Mouse (Mus musculus): ENCODE measurements at regions not wholly inside any gene's neighbourhood (a gene's known extent, or its start where the extent isn't known, plus 50 kb on each side); places are given as distances from the start of the nearest gene placed in this dataset.

DNA sequence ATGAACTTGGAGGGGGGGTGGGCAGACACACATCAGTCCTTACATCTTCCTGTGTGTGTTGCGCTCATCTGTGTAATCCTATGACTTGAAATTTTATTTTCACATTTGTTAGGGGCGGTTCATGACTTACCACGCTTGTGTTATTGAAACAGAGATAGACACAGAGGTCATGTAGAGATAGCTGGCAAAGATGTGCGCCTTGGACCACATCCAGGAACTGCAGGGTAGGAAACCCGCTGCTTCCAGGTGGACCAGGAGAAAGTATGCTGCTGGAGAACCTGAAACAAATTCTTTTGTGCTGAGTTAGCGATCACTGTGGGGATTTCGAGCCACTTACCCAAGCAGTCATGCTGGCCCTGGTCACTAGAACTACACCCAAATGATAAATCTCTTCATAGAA lies 89.1 kb downstream of the Kcnj2 start:
- intact Hi-C loops (cut with DNase I) = no loop called here

DNA sequence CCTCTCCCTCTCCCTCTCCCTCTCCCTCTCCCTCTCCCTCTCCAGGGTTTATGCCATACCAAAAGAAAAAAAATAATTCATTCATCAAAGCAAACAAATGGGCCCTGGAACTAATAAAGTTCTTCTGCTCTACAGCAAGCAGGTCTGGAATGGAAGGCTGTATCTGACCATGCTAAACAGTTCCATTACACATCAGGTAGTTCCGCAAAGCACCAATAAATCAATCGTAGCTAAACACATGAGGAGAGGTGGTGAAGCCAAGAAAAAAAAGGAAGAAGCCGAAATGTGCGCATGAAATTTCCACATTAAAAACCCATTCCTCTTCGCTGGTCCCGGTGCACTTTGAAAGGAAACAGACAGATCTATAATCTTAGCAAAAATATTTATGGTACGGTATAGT lies 89.8 kb downstream of the Kcnj2 start:
- intact Hi-C loops (cut with DNase I) = no loop called here

DNA sequence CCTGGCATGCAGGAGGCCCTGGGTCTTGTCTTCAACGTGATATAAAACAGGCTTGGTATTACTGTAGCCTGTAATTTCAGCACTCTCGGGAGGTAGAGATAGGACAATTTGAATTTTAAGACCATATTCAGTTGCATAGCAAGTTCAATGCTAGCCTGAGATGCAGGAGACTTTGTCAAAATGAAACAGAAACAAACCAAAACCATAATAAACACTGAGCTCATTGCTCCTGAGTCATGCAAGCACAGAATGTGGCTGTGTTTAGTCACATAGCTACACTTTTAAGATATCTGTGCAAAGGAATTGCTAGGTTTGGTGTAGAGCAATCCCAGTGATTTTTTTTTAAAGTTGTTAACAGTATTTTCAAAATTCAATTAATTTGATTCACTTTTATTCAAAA lies 93.3 kb downstream of the Kcnj2 start:
- intact Hi-C loops (cut with DNase I) = no loop called here

DNA sequence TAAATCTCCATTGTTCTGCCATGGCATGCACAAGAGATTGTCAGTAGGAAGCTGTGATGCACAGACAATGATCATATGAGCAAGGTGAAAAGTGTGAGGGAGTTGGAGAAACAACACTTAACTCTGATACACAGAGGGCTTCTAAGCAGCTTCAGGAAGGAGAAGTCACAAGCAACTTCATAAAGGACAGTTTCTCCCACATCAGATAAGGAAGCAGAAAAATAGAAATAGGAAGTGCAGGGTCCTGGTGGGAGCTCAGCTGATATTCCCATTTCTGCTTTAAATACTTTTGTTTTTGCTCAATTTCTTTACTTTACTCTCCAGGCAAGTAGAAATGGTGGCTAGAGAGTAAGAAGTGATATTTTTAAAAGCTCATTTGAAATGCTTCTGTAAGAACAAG lies 98.9 kb downstream of the Kcnj2 start:
- intact Hi-C loops (cut with DNase I) = no loop called here

DNA sequence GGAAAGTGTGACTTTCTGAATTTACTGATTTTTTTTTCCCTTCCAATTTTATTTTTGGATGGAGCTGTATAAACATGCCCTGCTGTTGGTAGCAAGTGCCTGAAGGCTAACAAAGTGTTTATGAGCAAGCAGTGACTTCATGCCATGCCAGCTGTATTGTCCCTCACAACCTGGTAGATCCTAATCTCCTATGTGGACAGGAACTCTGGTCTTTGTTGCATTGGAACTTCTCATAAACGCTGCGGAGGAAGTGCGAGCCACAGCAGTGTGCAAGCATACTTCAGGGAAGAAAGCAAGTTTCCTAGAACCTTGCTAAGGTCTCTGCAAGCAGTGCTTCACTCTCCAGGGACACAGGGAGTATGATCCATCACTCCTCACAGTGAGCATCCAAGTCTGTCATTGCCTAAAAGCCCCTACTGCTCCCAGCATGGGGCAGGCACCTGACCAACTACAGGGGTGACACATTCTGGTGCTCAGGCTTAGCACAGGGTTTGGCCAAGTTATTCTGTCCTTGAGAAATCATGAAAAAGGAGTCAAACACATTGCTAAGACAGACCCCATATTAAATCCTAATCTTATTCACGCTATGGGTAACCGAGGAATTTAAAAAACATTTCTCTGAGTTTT lies 104.3 kb downstream of the Kcnj2 start:
- intact Hi-C loops (cut with DNase I) = no loop called here

DNA sequence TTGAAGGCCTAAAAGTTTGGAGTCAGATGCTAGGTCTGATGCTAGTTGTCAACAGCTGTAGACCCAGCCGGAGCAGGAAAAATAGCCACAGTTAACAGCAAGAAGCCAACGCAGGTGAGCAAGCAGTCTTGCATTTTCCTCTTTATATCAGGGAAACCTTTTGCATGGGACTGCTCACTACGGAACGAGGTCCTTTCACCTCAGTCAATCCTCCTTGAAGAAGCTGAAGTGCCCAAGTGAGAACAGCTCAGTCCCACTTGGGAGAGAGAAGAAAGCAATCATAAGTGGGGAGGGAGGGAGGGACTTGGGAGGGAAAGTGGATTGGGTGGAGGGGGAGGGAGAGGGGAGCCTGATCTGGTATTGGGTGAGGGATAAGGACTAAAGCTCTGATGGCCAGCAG lies 107.6 kb downstream of the Kcnj2 start:
- intact Hi-C loops (cut with DNase I) = no loop called here

DNA sequence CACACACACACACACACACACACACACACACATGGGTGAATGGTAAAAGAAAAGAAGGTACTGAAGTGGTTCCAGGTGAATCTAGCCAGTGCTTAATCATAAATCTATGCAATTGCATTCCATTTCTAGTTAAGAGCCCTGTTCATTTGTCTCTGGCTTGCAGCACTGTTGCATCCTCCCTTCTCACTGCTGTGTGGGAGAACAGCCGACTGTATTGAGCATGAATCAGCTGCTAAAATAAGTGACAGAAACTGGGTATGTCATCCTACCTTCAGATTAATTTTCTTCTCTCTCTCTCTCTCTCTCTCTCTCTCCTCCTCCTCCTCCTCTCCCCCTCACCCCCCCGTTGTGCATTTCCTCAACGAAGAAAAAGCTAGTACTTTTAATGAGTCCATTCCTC lies 109.6 kb downstream of the Kcnj2 start:
- intact Hi-C loops (cut with DNase I) = no loop called here

DNA sequence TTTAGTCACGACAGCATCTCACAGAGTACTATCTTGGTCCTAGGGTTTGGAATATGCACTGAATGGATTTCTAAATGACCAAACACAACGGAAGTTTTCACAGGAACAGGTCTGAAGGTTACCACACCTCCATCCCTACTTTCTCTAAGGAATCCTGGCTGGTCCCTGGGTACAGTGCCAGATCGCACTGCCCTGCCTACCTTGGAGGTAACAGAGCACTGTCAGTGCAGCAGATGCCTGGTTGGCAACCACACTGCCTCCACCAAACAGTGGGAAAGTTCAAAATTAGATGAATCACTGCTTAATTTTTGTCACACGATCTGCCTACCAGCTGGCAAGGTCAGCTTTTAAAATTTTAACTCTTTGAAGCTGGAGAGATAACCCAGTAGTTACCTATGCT lies 111.6 kb downstream of the Kcnj2 start:
- intact Hi-C loops (cut with DNase I) = no loop called here

DNA sequence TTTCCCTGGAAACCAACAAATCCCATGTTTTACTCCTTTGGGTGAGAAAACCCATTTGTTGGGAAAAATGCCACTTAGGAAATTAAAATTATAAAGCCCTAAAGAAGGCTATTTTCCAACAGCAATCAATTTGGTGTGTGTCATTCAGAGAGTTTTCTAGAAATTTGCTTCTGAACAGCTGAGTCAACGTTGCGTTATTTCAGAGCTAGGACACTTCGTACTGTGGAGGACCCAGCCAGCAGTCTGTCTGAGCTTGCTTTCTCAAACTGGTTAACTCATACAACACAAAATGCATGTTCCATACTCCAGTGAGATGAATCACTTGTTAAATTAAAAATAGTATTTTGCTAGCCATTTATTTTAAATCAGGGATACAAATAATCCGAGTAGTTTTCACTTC lies 131.5 kb downstream of the Kcnj2 start:
- intact Hi-C loops (cut with DNase I) = no loop called here

DNA sequence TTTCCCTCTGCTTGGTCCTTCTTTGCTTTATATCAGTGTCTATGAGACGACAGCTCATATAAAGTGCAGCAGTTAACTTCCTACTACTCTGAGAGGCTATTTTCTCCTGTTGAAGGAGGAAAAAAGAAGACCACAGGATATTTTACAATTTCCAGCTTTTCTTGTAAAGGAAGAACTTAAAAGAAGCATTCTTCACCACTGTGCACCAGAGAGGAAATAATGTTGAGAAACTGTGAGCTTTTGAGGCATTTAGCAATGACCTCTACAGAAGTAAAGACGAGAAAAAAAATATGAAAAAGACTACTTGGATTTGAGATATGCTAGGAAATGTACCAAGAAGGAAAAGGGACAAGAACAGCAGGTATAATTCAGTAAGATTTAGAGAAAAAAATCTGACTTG lies 134.5 kb downstream of the Kcnj2 start:
- intact Hi-C loops (cut with DNase I) = no loop called here

DNA sequence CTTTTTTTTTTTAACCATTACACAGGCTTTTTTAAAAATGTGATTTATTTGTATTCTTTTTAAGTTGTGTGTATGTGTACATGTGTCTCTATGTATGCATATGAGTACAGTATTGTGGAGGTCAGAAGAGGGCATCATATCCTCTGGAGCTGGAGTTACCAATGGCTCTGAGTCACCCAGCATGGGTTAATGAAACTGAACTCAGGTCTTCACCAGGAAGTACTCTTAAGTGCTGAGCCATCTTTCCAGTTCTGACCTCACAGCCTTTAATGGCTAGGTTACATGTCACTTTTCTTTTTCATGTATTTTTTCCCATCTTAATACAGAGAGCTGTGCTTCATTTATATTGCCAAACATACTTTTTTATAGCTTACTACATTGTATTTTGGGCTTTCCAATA lies 136.8 kb downstream of the Kcnj2 start:
- intact Hi-C loops (cut with DNase I) = no loop called here

DNA sequence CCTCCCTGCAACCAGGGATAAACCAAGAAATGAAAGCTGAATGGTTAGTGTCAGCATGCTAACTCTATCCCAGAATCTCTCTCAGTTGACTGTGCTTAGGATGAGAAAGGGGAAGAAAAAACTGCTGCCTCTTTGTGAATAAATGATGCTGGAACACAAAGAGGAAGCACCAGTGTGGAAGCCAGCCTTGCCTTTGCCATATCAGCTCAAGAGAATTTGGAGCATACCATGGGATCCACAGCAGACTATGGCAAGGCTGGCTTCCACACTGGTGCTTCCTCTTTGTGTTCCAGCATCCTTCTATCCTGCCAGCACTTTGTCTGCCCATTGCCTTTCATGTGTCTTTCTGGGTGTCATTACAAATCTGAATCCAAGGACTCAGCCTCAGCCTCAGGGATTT lies 144.6 kb downstream of the Kcnj2 start:
- intact Hi-C loops (cut with DNase I) = no loop called here

DNA sequence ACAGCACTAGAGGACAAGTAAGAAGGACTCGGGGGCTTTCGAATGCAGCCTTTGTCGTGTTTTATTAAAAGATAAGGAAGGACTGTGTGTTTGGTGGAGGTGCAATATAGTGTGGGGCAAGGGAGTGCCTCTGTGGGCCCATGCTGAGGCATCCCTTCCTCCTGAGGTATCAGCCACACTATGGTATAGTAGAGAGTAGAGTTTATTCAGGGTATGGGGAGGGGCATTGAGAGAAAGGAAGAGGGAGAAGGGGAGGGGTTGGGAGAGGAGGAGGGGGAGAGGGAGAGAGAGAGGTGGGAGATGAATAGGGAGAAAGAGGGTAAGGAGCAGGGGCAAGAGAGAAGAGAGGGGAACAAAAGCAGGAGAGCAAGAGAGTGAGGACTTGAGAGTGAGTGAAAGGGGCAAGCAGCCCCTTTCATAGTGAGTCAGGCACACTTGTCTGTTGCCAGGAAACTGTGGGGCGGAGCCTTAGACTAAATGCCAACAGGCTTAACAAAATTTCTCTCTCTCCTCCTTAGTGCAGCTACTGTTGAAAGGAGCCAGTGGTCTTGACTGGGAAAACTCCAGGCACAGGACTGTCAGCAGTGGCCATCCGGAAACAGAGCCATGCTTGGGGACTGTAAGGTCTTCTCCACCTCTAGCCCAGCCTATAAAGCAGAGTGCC lies 146.2 kb downstream of the Kcnj2 start:
- intact Hi-C loops (cut with DNase I) = no loop called here

DNA sequence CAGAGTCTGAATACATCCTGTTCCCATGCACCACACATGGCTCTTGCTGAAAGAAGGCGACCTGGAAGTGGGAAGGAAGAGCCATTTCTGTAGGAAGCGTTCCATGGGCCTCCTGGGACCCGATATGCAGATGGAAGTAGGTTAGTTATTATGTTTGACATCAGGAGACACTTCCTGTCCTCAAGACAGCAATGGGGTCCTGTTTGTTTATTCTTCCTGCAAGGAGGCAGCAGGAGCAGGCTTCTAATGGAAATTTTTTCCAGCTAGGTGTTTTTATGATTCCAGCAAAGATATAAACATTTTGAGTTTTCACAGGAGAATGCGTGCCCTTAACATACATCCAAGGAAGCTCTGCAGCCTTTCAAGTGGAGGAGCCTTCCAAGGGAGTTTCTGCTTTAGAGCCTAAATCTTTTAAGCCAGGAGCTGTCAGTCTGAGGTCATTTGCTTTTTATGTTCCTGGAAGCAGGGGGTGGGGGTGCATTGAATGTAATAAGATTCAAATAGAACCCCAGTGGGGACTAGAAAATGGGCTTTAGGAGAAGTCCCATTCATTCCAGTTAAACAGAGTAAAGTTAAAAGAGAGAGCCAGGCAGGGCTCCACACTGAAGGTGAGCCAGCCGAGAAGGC lies 146.9 kb downstream of the Kcnj2 start:
- intact Hi-C loops (cut with DNase I) = no loop called here

DNA sequence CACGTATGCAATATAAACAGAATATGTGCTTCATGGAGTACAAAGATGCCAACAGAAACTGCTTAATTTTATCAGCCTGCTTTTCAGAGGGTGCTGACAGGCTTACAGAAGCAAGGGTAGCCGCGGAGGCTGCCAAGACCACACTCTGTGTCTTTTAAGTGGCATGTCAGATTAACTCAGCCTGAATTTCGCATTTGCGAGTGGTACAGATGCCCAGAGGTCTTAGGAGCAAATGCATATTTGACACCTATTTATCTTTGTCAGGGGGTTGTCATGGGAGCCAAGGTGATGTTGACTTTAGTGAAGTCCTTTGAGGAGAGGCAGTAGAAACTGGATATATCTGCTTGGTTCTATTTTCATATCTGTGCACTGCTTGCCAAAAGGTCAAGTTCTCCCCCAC lies 149.0 kb downstream of the Kcnj2 start:
- intact Hi-C loops (cut with DNase I) = no loop called here

DNA sequence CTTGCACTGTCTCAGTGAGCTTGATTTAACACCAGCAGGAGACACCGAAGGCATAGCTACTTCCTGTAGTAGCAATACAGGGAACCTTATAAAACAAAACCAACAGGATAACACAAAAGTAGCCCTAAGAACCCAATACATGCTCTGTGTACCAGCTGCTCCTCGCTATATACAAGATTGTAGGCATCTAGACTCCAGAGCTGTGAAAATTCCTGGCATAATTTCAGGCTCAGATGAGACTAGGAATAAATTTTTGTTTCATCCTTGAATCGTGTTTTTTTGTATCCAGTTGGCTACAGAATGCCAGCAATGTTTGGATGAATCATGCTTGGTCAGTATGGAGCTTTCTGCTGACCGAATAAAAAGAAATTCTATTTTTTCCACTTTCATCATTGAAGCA lies 157.9 kb downstream of the Kcnj2 start:
- intact Hi-C loops (cut with DNase I) = no loop called here

DNA sequence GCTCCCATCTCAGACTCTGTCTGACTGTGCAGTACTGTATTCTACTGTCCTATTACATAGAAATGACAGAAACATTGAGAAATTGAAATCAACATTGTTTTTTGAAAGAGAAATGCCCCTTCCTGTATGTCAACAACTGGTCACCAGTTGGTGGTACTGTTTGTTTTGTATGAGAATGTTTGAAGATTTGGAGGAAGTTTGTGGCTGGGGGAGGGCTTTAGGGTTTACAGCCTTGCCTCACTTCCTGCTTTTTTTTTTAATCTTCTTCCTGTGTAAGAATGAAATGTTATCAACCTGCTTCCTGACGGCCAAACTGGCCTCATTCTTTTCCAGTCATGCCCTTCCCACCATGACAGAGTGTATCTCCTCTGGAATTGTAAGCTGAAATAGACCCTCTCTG lies 161.3 kb downstream of the Kcnj2 start:
- intact Hi-C loops (cut with DNase I) = no loop called here

DNA sequence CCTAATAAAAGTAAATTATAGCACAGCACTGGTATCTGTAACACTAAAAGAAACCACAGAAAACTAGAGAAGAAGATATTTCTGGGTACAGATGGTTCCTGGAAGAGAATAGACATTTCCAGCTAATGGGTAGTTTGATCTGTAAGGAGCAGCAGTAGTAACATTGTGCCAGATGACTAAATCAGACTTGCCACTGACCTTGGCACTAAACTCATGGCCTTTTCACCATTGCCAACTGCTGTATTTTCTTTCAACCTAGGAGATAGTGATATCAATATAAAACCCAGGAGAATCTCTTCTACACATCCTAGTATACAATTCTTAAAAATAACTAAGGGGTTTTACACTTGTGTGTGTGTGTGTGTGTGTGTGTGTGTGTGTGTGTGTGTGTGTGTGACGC lies 170.8 kb downstream of the Kcnj2 start:
- intact Hi-C loops (cut with DNase I) = no loop called here

DNA sequence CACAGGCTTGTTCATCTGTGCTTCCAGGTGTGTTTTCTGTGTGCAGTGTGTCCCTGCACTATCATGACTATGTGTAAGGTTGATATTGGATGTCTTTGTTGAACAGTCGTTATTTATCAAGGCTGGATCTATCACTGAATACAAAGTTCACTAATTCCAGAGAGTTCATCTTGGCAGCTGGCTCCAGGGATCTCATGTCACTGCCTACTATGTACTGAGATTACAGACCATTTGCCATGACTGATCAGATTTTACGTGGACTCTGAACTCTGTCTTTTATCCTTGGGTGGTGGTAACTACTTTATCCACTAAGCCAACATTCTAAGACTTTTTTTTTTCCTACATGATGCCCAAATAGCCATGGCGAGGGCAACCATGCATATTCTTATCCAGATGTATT lies 173.8 kb downstream of the Kcnj2 start:
- intact Hi-C loops (cut with DNase I) = no loop called here

DNA sequence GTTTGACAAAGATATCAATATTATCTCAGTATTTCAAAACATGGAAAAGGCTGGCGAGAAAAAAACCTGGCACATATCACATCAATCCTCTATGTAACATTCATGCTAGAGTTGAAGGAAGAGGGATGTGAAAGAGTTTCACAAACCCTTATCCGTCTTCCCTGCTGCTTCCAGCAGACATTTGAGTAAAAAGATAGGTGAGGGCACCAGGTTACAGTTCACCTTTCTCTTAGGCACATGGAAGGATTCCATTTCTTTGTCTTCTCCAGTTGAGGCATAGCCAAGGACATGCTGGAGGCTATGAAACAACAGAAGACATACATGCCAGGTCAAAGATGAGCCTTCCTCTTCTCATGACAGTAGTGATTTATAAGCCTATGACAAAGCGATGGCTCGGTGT lies 186.3 kb downstream of the Kcnj2 start:
- intact Hi-C loops (cut with DNase I) = no loop called here

DNA sequence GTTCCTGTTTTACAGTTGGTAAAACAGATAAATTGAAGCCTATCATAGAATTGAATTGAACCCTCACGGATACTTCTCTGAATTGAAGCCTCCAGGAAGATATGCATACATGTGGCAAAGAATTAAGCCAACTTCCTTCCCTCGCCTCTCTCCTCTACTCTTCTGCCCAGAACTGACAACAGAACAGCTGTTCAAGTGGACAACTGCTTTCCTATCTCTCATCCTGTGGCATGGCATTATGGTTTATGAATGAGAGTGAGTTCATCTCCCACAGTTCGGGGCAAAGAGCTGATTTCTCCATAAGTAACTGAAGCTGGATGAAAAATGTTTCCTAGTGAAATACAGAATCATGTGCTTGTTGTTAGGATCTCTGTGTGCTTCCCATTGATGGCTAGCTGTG lies 190.6 kb downstream of the Kcnj2 start:
- intact Hi-C loops (cut with DNase I) = no loop called here

DNA sequence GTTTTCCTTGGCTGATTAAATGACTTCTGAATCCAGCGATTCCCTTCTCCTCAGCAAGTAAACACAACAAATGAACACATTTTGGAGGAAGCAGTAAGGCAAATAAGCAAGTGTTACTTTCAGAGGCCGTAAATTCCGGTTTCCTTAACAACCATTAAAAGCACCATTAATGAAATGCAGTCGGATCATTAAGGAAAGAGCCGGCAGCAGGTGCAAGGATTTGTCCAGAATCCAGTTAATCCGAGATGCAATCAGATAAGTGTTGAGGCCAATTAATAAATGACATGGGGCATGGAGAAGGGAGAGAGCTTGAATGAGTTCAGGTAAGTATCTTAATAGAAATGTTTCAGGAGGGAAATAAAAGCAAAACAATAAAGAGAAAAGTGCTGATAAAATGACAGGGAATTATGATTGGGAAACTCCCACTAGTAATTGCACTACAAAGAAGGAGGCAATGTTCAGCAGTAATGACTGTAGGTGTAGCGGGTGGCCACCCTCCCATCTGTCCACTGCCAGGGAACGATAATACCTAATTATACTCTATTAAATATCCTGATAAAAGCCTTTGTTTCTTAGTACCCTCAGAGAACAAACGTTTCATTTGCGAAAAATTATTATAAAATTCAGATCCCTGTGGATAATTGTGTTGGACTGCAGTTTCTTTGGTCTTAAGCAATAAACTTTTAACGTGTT lies 194.9 kb downstream of the Kcnj2 start:
- intact Hi-C loops (cut with DNase I) = no loop called here

DNA sequence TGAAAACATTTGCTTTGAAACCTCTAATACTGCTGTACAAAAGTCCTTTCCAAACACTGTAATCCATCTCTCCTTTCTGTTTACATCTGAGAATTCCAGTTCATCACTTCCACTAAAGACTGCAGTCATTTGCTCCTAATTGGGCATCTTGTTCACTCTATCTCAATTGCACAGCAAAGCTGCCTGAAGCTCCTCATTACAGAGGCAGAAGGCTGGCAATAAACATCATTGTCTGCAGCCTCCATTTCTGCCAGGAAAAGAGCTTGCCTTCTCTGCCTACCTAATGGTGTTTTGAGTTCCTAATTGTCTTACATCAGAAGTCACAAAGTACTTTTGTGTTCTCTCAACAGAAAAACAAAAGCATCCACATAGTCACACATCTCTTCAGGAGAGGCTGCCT lies 207.7 kb downstream of the Kcnj2 start:
- intact Hi-C loops (cut with DNase I) = no loop called here
